Mouse (Mus musculus) liver, embryonic 15.5 days (tissue): Measurements from ENCODE around the gene Akt2. TPM values are rescaled to one million over a fixed set of nuclear protein-coding genes. Genes with fewer than 3 reads are reported as not detected.

Source experiments
- ATAC-seq: fragments of 200-750 bp; cut with Nextera tagmentation; 2 replicates; pipeline ENCODE4 v1.8.0; 2017; ENCODE audit warnings: moderate number of reproducible peaks, mild to moderate bottlenecking, moderate library complexity; ENCODE audit not compliant: insufficient read depth
- H3K27ac ChIP-seq: fragments of 300-500 bp; sonication (generic); replicated peaks from 2 replicates; pipeline ENCODE4 v1.5.1; 2015; ENCODE audit warnings: mild to moderate bottlenecking, inconsistent platforms
- H3K27me3 ChIP-seq: fragments of 300-500 bp; sonication (generic); 2 replicates; pipeline ENCODE4 v1.6.1; 2015; ENCODE audit warnings: mild to moderate bottlenecking, inconsistent platforms
- H3K36me3 ChIP-seq: fragments of 300-500 bp; sonication (generic); replicated peaks from 2 replicates; pipeline ENCODE4 v1.6.1; 2015; ENCODE audit warnings: moderate library complexity, mild to moderate bottlenecking, inconsistent platforms
- H3K4me1 ChIP-seq: fragments of 300-500 bp; sonication (generic); replicated peaks from 2 replicates; pipeline ENCODE4 v1.6.1; 2015; ENCODE audit warnings: inconsistent platforms
- H3K4me2 ChIP-seq: fragments of 300-500 bp; sonication (generic); 2 replicates; pipeline ENCODE4 v1.6.1; 2015; ENCODE audit warnings: moderate library complexity, mild to moderate bottlenecking, inconsistent platforms
- H3K4me3 ChIP-seq: fragments of 300-500 bp; sonication (generic); replicated peaks from 2 replicates; pipeline ENCODE4 v1.5.1; 2015; ENCODE audit warnings: mild to moderate bottlenecking, inconsistent platforms
- H3K9ac ChIP-seq: fragments of 300-500 bp; sonication (generic); 2 replicates; pipeline ENCODE4 v1.6.1; 2015; ENCODE audit warnings: moderate library complexity, mild to moderate bottlenecking, inconsistent platforms
- H3K9me3 ChIP-seq: fragments of 300-500 bp; sonication (generic); replicated peaks from 2 replicates; pipeline ENCODE4 v1.6.1; 2016; ENCODE audit warnings: inconsistent platforms
- WGBS: fragments of 180-500 bp; shearing (Covaris S2); methylation state at CpG from one replicate; pipeline ENCODE4 v1.1.7; 2015; ENCODE audit warnings: mixed read lengths; ENCODE audit not compliant: insufficient replicate concordance; 5-methylcytosine and 5-hydroxymethylcytosine counted together
- polyA plus RNA-seq: library from polyadenylated mRNA; unstranded; fragments of >200 nt; fragmentation: Nextera tagmentation; extraction: Ambion mirVana; gene quantifications from 2 replicates; pipeline ENCODE4 v1.2.1, GENCODE M21; 2015

Gene Akt2
- polyA plus RNA-seq, 1 experiment from 2014 or later = 26.4 TPM

DNA sequence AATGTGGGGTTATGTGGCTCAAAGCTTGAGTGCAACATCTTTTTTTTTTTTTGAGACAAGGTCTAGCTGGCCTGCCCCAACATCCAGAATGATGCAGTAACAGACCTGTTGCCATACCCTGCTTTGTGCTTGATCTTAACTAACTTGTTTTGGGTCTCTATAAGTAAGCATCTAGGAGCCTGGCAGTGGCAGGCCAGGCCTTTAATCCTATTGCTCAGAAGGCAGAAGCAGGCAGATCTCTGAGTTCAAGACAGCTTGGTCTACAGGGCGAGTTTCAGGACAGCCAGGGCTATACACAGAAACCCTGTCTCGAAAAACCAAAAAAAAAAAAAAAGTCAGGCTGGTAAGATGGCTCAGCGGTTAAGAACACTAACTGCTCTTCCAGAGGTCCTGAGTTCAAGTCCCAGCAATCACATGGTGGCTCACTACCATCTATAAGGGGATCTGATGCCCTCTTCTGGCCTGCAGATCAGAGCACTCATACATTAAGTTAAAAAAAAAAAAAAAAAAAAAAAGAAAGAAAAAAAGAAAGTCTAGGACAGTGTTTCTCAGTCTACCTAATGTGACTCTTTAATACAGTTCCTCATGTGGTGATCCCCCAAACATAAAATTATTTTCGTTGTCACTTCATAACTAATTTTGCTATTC, 662 bp upstream of the Akt2 start:
- peak overlapping the region; percentile 89 for H3K4me2 ChIP-seq
- peak overlapping the region; percentile 92 for H3K4me3 ChIP-seq
- H3K27me3 ChIP-seq = no peaks in the 10 kb centered on the region
- peak overlapping the region; percentile 99 for H3K27ac ChIP-seq
- WGBS = 47% methylated on average over 4 of the region's 4 CpGs
- no peaks in the 10 kb centered on the region for H3K36me3 ChIP-seq
- H3K9ac ChIP-seq = peak overlapping the region; percentile 94
- peaks cover 45% of the 10 kb centered on the region for H3K4me1 ChIP-seq
- ATAC-seq = no peak
- no peaks in the 10 kb centered on the region for H3K9me3 ChIP-seq

DNA sequence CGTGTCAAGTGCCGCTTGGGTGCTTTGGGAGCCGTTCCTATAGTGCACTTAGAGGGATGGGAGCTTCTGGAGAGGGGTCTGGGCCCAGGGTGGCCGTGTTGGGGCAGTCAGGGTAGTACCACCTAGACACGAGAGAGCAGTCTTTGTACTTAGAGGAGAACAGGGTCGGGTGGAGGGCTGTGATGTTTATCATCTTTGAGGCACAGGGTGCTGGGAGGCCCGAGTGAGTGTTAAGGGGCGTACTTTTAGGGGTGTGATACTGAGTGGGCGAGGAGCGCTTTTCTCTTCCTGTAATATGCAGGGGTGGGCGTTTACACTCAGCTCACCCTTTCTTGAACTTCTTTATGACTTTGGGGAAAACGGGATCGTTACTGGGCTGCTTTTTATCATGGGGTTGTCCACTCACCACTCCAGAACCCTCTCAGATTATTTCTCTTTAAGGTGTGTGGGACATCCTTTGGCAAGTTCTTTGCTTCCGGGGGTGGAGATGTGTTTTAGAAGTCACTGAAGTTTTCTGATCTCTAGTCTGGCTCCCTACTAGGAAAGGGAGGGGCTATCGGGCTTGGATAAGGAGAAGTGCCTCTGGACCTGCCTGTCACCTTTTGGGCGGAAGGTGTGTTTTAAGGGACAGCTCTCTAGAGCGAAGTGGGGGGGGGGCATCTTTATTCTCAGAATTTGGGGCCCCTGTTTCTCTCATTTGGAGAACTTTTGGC, 1.0 kb downstream of the Akt2 start:
- H3K9me3 ChIP-seq = no peaks in the 10 kb centered on the region
- ATAC-seq = peak; percentile 54
- peak overlapping the region; percentile 92 for H3K4me3 ChIP-seq
- H3K4me2 ChIP-seq = peak overlapping the region; percentile 89
- no peaks in the 10 kb centered on the region for H3K36me3 ChIP-seq
- no peaks in the 10 kb centered on the region for H3K27me3 ChIP-seq
- peak overlapping the region; percentile 94 for H3K9ac ChIP-seq
- peak overlapping the region; percentile 99 for H3K27ac ChIP-seq
- 2% methylated on average over 17 of the region's 17 CpGs for WGBS
- peaks cover 58% of the 10 kb centered on the region for H3K4me1 ChIP-seq

GRCm38 (mm10) chr7:27592934-27593645, 1.7 kb downstream of the Akt2 start:
- Histone ChIP-seq H3K36me3 (no peaks in the 10 kb centered on the region), H3K4me3 (peak overlapping the region; percentile 92), H3K9ac (peak overlapping the region; percentile 94), H3K27me3 (no peaks in the 10 kb centered on the region), H3K9me3 (no peaks in the 10 kb centered on the region), H3K27ac (peak overlapping the region; percentile 99), H3K4me2 (peak overlapping the region; percentile 89), H3K4me1 (peaks cover 65% of the 10 kb centered on the region)
- peak; percentile 23 for ATAC-seq
- WGBS = 45% methylated on average over 12 of the region's 12 CpGs

DNA sequence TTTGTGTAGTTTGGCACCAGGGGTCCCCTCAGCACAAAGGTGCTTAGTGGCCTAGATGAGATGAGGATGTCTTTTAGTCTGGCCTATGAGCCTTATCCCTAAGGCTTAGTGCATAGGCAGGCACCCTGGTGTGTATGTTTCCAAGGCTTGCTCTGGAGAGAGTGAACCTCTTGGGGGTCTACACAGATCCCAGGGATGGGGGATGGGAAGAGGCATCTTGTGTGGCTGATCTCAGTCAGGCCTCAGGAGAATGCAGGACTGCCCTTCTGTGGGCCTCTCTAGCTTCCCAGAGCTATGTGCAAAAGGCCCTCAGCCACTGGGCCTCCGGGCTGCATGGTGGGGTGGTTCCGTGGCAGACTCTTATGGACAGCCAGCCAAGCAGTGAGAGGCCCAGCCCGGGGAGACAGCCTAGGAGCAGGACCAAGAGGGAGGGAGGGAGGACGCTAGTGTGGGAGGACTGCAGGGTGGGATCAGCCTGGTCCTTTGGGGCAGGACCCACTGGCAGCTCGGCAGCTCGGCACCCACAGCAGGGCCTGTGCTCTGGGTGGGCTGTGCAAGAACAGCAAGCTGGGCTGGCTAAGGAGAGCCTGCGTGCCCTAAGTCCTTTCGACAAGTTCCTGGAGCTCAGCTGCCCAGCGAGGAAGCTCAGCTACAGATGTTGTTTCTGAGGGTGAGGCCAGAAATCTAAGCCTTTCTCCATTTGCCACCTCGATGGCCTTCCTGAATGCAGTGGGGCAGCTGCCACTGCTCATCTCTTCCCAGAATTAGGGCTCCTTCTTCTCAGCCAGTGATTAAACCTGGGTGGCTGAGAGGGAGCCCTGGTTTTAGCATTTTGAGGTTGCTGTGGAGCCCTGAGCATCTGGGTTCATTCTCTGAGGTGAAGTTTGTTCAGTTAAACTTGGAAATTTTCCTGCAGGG, 5.5 kb downstream of the Akt2 start:
- H3K4me1 ChIP-seq = peaks cover 84% of the 10 kb centered on the region
- no peaks in the 10 kb centered on the region for H3K9me3 ChIP-seq
- no peak for ATAC-seq
- H3K36me3 ChIP-seq = no peaks in the 10 kb centered on the region
- H3K9ac ChIP-seq = peak overlapping the region; percentile 12; the same call in 1 of the 2 replicates
- WGBS = 60% methylated on average over 10 of the region's 10 CpGs
- peak overlapping the region; percentile 20 for H3K27ac ChIP-seq
- peak overlapping the region; percentile 27; the same call in 1 of the 2 replicates for H3K4me2 ChIP-seq
- no peaks in the 10 kb centered on the region for H3K27me3 ChIP-seq
- no peak overlapping the region for H3K4me3 ChIP-seq

DNA sequence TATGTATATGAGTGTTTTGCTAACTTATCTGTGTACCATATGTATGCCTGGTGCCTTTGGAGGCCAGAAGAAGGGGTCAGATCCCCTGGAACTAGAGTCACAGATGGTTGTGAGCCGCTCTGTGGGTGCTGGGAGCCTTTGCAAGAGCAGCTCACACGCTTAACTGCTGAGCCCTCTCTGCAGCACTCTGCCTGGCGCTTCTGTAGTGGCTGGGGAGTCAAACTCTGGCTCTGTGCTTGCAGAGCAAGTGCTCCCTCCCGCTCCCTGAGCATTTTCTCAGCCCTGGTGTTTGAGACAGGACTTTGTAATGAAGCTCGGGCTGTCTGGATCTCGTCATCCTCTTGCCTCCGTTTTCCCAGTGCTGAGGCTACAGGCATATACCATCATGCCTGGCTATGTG, 6.7 kb downstream of the Akt2 start:
- H3K27ac ChIP-seq = no peak overlapping the region
- ATAC-seq = no peak
- H3K4me2 ChIP-seq = no peak overlapping the region

GRCm38 (mm10) chr7:27601628-27602027, 10.3 kb downstream of the Akt2 start:
- H3K4me2 ChIP-seq = no peak overlapping the region
- H3K4me3 ChIP-seq = no peak overlapping the region
- H3K9me3 ChIP-seq = no peaks in the 10 kb centered on the region
- H3K36me3 ChIP-seq = no peaks in the 10 kb centered on the region
- H3K27me3 ChIP-seq = no peaks in the 10 kb centered on the region
- H3K27ac ChIP-seq = no peak overlapping the region
- WGBS = 69% methylated on average over 4 of the region's 4 CpGs
- H3K9ac ChIP-seq = no peak overlapping the region
- H3K4me1 ChIP-seq = peaks cover 77% of the 10 kb centered on the region
- no peak for ATAC-seq

More for the DNA sequence above, 6.7 kb downstream of the Akt2 start:
- no peaks in the 10 kb centered on the region for H3K27me3 ChIP-seq
- H3K4me1 ChIP-seq = peaks cover 86% of the 10 kb centered on the region
- no peaks in the 10 kb centered on the region for H3K9me3 ChIP-seq
- H3K36me3 ChIP-seq = no peaks in the 10 kb centered on the region
- no peak overlapping the region for H3K9ac ChIP-seq
- no peak overlapping the region for H3K4me3 ChIP-seq
- 69% methylated on average over 7 of the region's 7 CpGs for WGBS

DNA sequence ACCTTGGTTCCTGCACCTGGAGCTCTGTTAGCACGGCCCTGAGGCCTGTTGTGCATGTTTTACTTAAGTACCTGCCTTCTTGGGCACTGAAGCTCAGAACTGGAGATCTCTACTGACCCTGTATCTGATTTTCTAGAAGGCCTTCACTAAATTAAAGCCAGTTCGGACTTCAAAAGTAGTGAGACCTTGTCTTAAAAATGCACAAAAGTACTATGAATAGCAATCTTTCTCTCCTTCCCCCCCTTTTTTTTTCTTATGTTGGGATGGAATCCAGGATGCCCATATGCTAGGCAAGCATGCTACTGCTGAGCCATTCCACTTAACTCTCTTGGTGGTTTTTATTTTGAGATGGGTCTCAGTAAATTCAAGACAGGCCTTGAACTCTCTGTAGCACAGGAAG, 10.8 kb downstream of the Akt2 start:
- no peak overlapping the region for H3K27ac ChIP-seq
- WGBS = 61% methylated on average over 2 of the region's 2 CpGs
- no peaks in the 10 kb centered on the region for H3K27me3 ChIP-seq

GRCm38 (mm10) chr7:27602835-27603234, 11.5 kb downstream of the Akt2 start:
- 30% methylated on average over 7 of the region's 7 CpGs for WGBS
- Histone ChIP-seq H3K9me3 (no peaks in the 10 kb centered on the region), H3K4me2 (no peak overlapping the region), H3K27ac (0 out of 2 replicates have a peak overlapping the region, but pooled peaks have one; percentile 26), H3K4me3 (no peak overlapping the region), H3K9ac (no peak overlapping the region), H3K27me3 (no peaks in the 10 kb centered on the region), H3K4me1 (peaks cover 76% of the 10 kb centered on the region), H3K36me3 (no peaks in the 10 kb centered on the region)
- ATAC-seq = no peak

More for the DNA sequence above, 10.8 kb downstream of the Akt2 start:
- no peaks in the 10 kb centered on the region for H3K36me3 ChIP-seq
- H3K9me3 ChIP-seq = no peaks in the 10 kb centered on the region
- no peak overlapping the region for H3K4me3 ChIP-seq
- no peak overlapping the region for H3K4me2 ChIP-seq
- peaks cover 77% of the 10 kb centered on the region for H3K4me1 ChIP-seq
- no peak overlapping the region for H3K9ac ChIP-seq
- ATAC-seq = no peak

GRCm38 (mm10) chr7:27604661-27605348, 13.5 kb downstream of the Akt2 start:
- ATAC-seq = no peak
- Histone ChIP-seq H3K4me3 (no peak overlapping the region), H3K27me3 (no peaks in the 10 kb centered on the region), H3K4me2 (no peak overlapping the region), H3K9ac (no peak overlapping the region), H3K4me1 (peaks cover 86% of the 10 kb centered on the region), H3K36me3 (peaks cover 15% of the 10 kb centered on the region), H3K27ac (no peak overlapping the region), H3K9me3 (no peaks in the 10 kb centered on the region)
- 47% methylated on average over 5 of the region's 5 CpGs for WGBS
